ENCODE assay signal across 8 mouse cellular contexts in the genomic region with DNA sequence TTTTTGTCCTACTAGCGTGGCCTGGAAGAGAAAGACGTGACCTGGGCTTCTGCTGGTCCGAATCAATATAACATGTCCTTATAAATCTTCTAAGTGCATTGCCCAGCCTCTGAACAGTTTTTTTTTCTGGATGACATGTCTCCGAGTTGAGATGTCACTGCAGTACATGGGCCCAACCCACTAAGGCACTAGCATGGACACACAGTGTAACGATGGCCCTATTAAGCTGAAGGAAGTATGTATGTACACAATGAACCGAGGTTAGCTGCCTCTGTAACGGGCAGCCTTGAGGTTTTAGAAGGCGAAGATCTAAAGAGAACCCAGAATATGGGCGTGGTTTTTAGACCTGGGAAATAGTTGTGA. TPM values are rescaled to one million over a fixed set of nuclear protein-coding genes. Genes with fewer than 3 reads are reported as not detected.
DNase-seq lines count a peak whose midpoint lies in the region; ATAC-seq and TF ChIP-seq lines count a peak whose summit lies in the region.

No protein-coding gene starts in this region.

- H3K9me3 ChIP-seq in liver, embryonic 11.5 days (ENCODE audit: control insufficient read depth, low read length): no peaks in the 10 kb centered on the region

- TF ChIP-seq CTCF in gastrocnemius, adult 2 months (IDR thresholded peaks at IDR 0.05): no peak

- no peak for DNase-seq in gastrocnemius, adult 2 months
- DNase-seq in gastrocnemius, adult 18-20 months (ENCODE audit: low spot score): no peak
- peak; percentile 28 for DNase-seq in 416B (ENCODE audit: low read depth)
- no peak for DNase-seq in liver, embryonic 11.5 days (ENCODE audit: low spot score)
- DNase-seq in frontal cortex, postnatal 36 days (ENCODE audit: low spot score in 2 of 2): no peak
- no peak for DNase-seq in spleen, postnatal 36 days (ENCODE audit: low spot score in 2 of 2)
- no peak for DNase-seq in cerebellum, adult 9-10 months

- H3K27ac ChIP-seq in gastrocnemius, adult 2 months: peak overlapping the region; percentile 89
- H3K27ac ChIP-seq in liver, embryonic 11.5 days (ENCODE audit: low read depth, low read length): peak overlapping the region; percentile 88; the same call in 1 of the 2 replicates

- 0 out of 2 replicates have a peak, but pooled peaks have one; percentile 25 for ATAC-seq in erythroid progenitor cell, adult 5-6 weeks (replicated peaks; ENCODE audit: low FRiP score, poor library complexity, severe bottlenecking)
- no peak; the same call in 1 of the 2 replicates for ATAC-seq in liver, embryonic 11.5 days (replicated peaks; ENCODE audit: low FRiP score)

- 7% methylated on average over 9 of the region's 9 CpGs for WGBS in liver, embryonic 11.5 days

- peak overlapping the region; percentile 86 for H3K4me3 ChIP-seq in gastrocnemius, adult 2 months
- H3K4me3 ChIP-seq in liver, embryonic 11.5 days (ENCODE audit: low read depth, low read length): peak overlapping the region; percentile 98

- intact Hi-C loops in gastrocnemius, adult 2 months (cut with DNase I): loop anchor here (10.0 kb wide), 1 partner anchor 225 kb away; the partner anchor contains the start of gene Clock

- peak overlapping the region; percentile 75 for H3K4me2 ChIP-seq in liver, embryonic 11.5 days

- H3K36me3 ChIP-seq in liver, embryonic 11.5 days (ENCODE audit: control insufficient read depth, insufficient read depth, low read length): no peaks in the 10 kb centered on the region

- H3K9ac ChIP-seq in liver, embryonic 11.5 days (ENCODE audit: low read depth, low read length): peak overlapping the region; percentile 79

- no peaks in the 10 kb centered on the region for H3K27me3 ChIP-seq in liver, embryonic 11.5 days (replicated peaks; ENCODE audit: control insufficient read depth, insufficient read depth, low read length)

- H3K4me1 ChIP-seq in liver, embryonic 11.5 days (replicated peaks; ENCODE audit: control insufficient read depth, insufficient read depth, low read length): peaks cover 7% of the 10 kb centered on the region; the same call in 1 of the 2 replicates

RNA-seq across cellular contexts. Expression of gene Exoc1, which starts 0.6 kb away (rescaled TPM):
- 10 to 100 TPM; 11.6 to 12.0 TPM for total RNA-seq in gastrocnemius, adult 2 months (2021)
- 10 to 100 TPM; 10.2 to 11.3 TPM for total RNA-seq in gastrocnemius, adult 18-20 months (2021)
- total RNA-seq in erythroid progenitor cell, adult 5-6 weeks (2015; ENCODE audit: low replicate concordance): 31.4 and 32.7 TPM in 2 replicates
- 19.0 and 32.3 TPM in 2 replicates for total RNA-seq in erythroid progenitor cell, adult 5-6 weeks (2017; ENCODE audit: low replicate concordance)
- 28.3 and 33.1 TPM in 2 replicates for polyA plus RNA-seq in liver, embryonic 11.5 days (2014; fragmentation: Nextera tagmentation; extraction: Ambion mirVana)

RNA-seq across cellular contexts. Expression of gene Gm7271, which starts 45.8 kb away (rescaled TPM):
- total RNA-seq in gastrocnemius, adult 2 months (2021): not detected
- total RNA-seq in gastrocnemius, adult 18-20 months (2021): not detected
- not detected in 2 replicates for total RNA-seq in erythroid progenitor cell, adult 5-6 weeks (2015; ENCODE audit: low replicate concordance)
- total RNA-seq in erythroid progenitor cell, adult 5-6 weeks (2017; ENCODE audit: low replicate concordance): not detected in 2 replicates
- not detected in 2 replicates for polyA plus RNA-seq in liver, embryonic 11.5 days (2014; fragmentation: Nextera tagmentation; extraction: Ambion mirVana)

RNA-seq across cellular contexts. Expression of gene Cep135, which starts 58.8 kb away (rescaled TPM):
- total RNA-seq in gastrocnemius, adult 2 months (2021): 1 to 10 TPM; 1.1 to 1.4 TPM
- total RNA-seq in gastrocnemius, adult 18-20 months (2021): 1 to 10 TPM in 1 of 2 experiments, under 1 TPM in 1; 0.84 to 1.0 TPM
- 39.3 and 59.1 TPM in 2 replicates for total RNA-seq in erythroid progenitor cell, adult 5-6 weeks (2015; ENCODE audit: low replicate concordance)
- total RNA-seq in erythroid progenitor cell, adult 5-6 weeks (2017; ENCODE audit: low replicate concordance): 81.6 and 82.6 TPM in 2 replicates
- polyA plus RNA-seq in liver, embryonic 11.5 days (2014; fragmentation: Nextera tagmentation; extraction: Ambion mirVana): 8.4 and 8.7 TPM in 2 replicates

Comparison
In these comparisons a context has a peak if more than half of its experiments do, and no peak if none do; other contexts are left out.
1. RNA of gene Cep135, which starts 58.8 kb away (total RNA-seq): 39.3 to 82.6 TPM in erythroid progenitor cell, adult 5-6 weeks; 1.1 to 1.4 TPM in gastrocnemius, adult 2 months and 0.84 to 1.0 TPM in gastrocnemius, adult 18-20 months; every median in the first group is over 10 times any median in the second.